18 mouse cellular contexts compared by ENCODE assay signal in the genomic region with DNA sequence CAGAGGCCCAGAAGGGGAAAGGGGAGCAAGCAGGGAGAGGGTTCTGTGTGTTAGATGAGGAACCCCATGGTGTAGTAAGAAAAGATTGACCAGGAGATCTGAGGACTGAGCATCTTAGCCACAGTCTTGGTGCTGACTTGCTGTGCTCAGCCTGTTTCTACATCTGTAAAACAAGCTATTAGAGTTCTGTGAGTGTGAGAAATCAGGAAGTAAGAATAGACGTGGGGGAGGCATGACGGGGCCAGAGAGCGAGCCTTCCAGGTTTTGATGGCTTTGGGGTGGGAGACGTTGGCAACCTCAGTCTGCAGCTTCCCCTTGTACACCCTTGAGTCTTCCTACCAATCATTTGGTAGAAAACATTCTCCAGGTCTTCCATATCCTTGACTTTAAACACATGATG. TPM values are rescaled to one million over a fixed set of nuclear protein-coding genes. Genes with fewer than 3 reads are reported as not detected.
"Had no signal": no experiment of that assay in that cellular context is flagged by ENCODE, and none has a peak within 500 bp of the region (broad histone marks: within the 10 kb centered on the region; RNA-seq: fewer than 3 reads in every experiment).

No protein-coding gene starts in this region.

- H3K4me2 ChIP-seq: liver, embryonic 13.5 days; liver, embryonic 15.5 days; lung, embryonic 14.5 days; midbrain, embryonic 13.5 days; midbrain, embryonic 15.5 days; neural tube, embryonic 12.5 days had no signal

- H3K27me3 ChIP-seq: liver, embryonic 13.5 days; liver, embryonic 15.5 days; midbrain, embryonic 13.5 days; midbrain, embryonic 15.5 days; neural tube, embryonic 12.5 days had no signal

- ATAC-seq: midbrain, embryonic 13.5 days; midbrain, embryonic 15.5 days had no signal

- DNase-seq: liver, embryonic 13.5 days; lung, adult 18-20 months; lung, embryonic 14.5 days; lung, postnatal 10 days; lung, postnatal 4 days; retina, postnatal 1 day; right cerebral cortex, adult 18-20 months; right cerebral cortex, postnatal 25 days; right cerebral cortex, postnatal 4 days; spleen, adult 18-20 months; thymus, postnatal 14 days; thymus, postnatal 36 days had no signal

- H3K9ac ChIP-seq: liver, embryonic 13.5 days; liver, embryonic 15.5 days; lung, embryonic 14.5 days; midbrain, embryonic 13.5 days; midbrain, embryonic 15.5 days; neural tube, embryonic 12.5 days had no signal

- H3K4me3 ChIP-seq: liver, embryonic 13.5 days; liver, embryonic 15.5 days; megakaryocyte, embryonic 14.5 days; midbrain, embryonic 13.5 days; midbrain, embryonic 15.5 days; neural tube, embryonic 12.5 days had no signal

- H3K4me1 ChIP-seq: midbrain, embryonic 13.5 days; midbrain, embryonic 15.5 days; neural tube, embryonic 12.5 days had no signal

- H3K27ac ChIP-seq: liver, embryonic 13.5 days; liver, embryonic 15.5 days; midbrain, embryonic 13.5 days; midbrain, embryonic 15.5 days; neural tube, embryonic 12.5 days had no signal

- H3K9me3 ChIP-seq: liver, embryonic 13.5 days; liver, embryonic 15.5 days; megakaryocyte, embryonic 14.5 days; midbrain, embryonic 13.5 days; midbrain, embryonic 15.5 days; neural tube, embryonic 12.5 days had no signal

RNA-seq across cellular contexts. Expression of a gene that starts 3.6 kb away (rescaled TPM):
- total RNA-seq: midbrain, postnatal 0 days had no signal
